Mouse (Mus musculus) bone marrow, adult 2 months (tissue): ENCODE data around the gene Svop. TPM values are rescaled to one million over a fixed set of nuclear protein-coding genes. Genes with fewer than 3 reads are reported as not detected.

ENCODE experiments used
- H3K27ac ChIP-seq: fragments of 200-500 bp; 2 replicates; pipeline ENCODE4 v1.5.1; 2012; ENCODE audit warnings: low read depth, mild to moderate bottlenecking, control low read depth, inconsistent platforms, low read length; ENCODE audit not compliant: control insufficient read depth, poor library complexity, insufficient read depth
- H3K4me1 ChIP-seq: fragments of 200-500 bp; 2 replicates; pipeline ENCODE4 v1.6.1; 2011; ENCODE audit warnings: low read length; ENCODE audit not compliant: control insufficient read depth, insufficient read depth
- H3K4me3 ChIP-seq: fragments of 200-500 bp; replicated peaks from 2 replicates; pipeline ENCODE3; 2011; ENCODE audit warnings: mild to moderate bottlenecking, low read depth, low read length, control low read depth; ENCODE audit not compliant: control insufficient read depth
- CTCF ChIP-seq: fragments of 200-500 bp; IDR thresholded peaks from 2 replicates; pipeline ENCODE4 v1.5.1; 2011; ENCODE audit warnings: low read length, control low read depth; ENCODE audit not compliant: control insufficient read depth, insufficient read depth
- POLR2A ChIP-seq: fragments of 200-500 bp; IDR thresholded peaks from 2 replicates; pipeline ENCODE4 v1.6.1; 2011; ENCODE audit warnings: low read depth, mild to moderate bottlenecking, control low read depth, low read length, borderline replicate concordance; ENCODE audit not compliant: control insufficient read depth
- WGBS: fragments of 180-500 bp; shearing (Covaris S2); methylation state at CpG from one replicate; pipeline ENCODE4 v1.1.7; 2018; 5-methylcytosine and 5-hydroxymethylcytosine counted together
- polyA plus RNA-seq: library from polyadenylated mRNA; stranded (reverse); fragments of >200 nt; gene quantifications from 2 replicates; pipeline ENCODE4 v1.2.4, GENCODE M21; 2011; ENCODE audit warnings: low replicate concordance; ENCODE audit not compliant: missing spikeins, insufficient read depth, insufficient read length

Svop gene
- polyA plus RNA-seq, 1 experiment: not detected

DNA sequence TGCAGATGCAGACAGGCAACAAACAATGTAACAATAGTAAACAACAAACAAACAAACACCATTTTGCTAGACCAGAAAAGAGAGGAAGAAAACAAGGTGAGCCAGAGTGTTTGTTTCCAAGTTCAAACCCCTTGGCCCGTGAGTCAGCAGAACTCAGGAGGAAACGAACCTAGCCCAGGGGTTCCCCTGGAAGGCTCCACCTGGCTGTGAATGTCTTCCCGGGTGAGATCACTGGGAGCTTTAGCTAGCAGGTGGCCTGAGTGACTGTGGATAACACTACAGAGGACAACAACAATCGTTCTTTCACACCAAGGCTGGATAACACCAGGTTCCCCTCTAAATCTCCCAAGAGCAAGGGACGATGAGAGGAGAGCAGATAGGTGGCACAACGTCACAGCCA is 110.2 kb downstream of the Svop start:
- no peak overlapping the region for H3K4me3 ChIP-seq
- peak overlapping the region; percentile 47 for H3K27ac ChIP-seq
- TF ChIP-seq POLR2A (no peak), CTCF (no peak)
- WGBS: 47% methylated on average over 6 of the region's 6 CpGs
- peaks cover 7% of the 10 kb centered on the region for H3K4me1 ChIP-seq

GRCm38 (mm10) chr5:113980511-113980910 is 110.9 kb downstream of the Svop start:
- H3K27ac ChIP-seq: peak overlapping the region; percentile 59; the same call in 1 of the 2 replicates
- WGBS: 26% methylated on average over 1 of the region's 1 CpGs
- no peak for TF ChIP-seq POLR2A
- no peak for TF ChIP-seq CTCF
- H3K4me3 ChIP-seq: no peak overlapping the region
- peaks cover 10% of the 10 kb centered on the region for H3K4me1 ChIP-seq

DNA sequence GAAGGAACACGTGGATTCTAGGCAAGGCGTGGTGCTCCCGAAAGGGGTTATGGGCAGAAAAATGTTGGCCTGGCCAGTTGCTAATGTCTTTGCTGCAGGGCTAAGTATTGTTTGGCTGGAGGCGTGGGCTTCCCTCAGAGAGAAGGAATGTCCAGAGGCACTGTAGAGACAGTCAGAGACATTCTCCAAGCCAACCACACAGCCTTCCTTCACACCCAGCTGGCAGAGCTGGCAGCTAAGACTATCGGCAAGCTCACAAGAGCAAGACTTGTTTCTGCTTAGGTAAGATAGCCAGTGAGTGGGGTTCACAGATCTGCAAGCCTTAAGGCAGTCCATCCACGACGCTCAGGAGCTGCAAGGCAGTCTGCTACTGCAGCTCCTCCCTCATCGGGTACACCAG is 114.1 kb downstream of the Svop start:
- H3K4me3 ChIP-seq: no peak overlapping the region
- 73% methylated on average over 8 of the region's 8 CpGs for WGBS
- TF ChIP-seq CTCF (no peak), POLR2A (no peak)
- H3K4me1 ChIP-seq: peaks cover 7% of the 10 kb centered on the region
- H3K27ac ChIP-seq: peak overlapping the region; percentile 16; the same call in 1 of the 2 replicates

Other genes with a start within 250 kb of the Svop start
- 26.5 and 52.7 TPM in 2 replicates for gene Coro1c, start 182.8 kb downstream of the Svop start, polyA plus RNA-seq
- gene Ssh1, start 97.7 kb downstream of the Svop start, polyA plus RNA-seq: 13.0 and 14.4 TPM in 2 replicates
- 1.6 TPM in 1 of 2 replicates, not detected in the other for gene Dao, start 87.9 kb downstream of the Svop start, polyA plus RNA-seq
- gene Usp30, start 26.1 kb downstream of the Svop start, polyA plus RNA-seq: 2.0 and 3.6 TPM in 2 replicates
- 3.1 and 8.0 TPM in 2 replicates for gene Alkbh2, start 36.6 kb upstream of the Svop start, polyA plus RNA-seq
- gene Ung, start 38.8 kb upstream of the Svop start, polyA plus RNA-seq: 7.0 and 29.5 TPM in 2 replicates
- gene Acacb, start 55.0 kb upstream of the Svop start, polyA plus RNA-seq: 0.67 and 1.7 TPM in 2 replicates
- gene Foxn4, start 182.2 kb upstream of the Svop start, polyA plus RNA-seq: not detected in 2 replicates
- gene Myo1h, start 197.6 kb upstream of the Svop start, polyA plus RNA-seq: 0.61 and 2.1 TPM in 2 replicates